Mouse (Mus musculus): ENCODE data around the gene Uck2. TPM values are rescaled to one million over a fixed set of nuclear protein-coding genes. Genes with fewer than 3 reads are reported as not detected.

The Uck2 gene
- 17.4 and 18.8 TPM in 2 replicates for polyA plus RNA-seq (2012; rRNA removed)

DNA sequence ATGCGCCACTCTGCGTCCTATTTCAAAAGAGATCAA lies at the start of gene Uck2:
Gene Uck2, minus strand, starts transcription at position 1 of the 36 bp plus-strand sequence.

DNA sequence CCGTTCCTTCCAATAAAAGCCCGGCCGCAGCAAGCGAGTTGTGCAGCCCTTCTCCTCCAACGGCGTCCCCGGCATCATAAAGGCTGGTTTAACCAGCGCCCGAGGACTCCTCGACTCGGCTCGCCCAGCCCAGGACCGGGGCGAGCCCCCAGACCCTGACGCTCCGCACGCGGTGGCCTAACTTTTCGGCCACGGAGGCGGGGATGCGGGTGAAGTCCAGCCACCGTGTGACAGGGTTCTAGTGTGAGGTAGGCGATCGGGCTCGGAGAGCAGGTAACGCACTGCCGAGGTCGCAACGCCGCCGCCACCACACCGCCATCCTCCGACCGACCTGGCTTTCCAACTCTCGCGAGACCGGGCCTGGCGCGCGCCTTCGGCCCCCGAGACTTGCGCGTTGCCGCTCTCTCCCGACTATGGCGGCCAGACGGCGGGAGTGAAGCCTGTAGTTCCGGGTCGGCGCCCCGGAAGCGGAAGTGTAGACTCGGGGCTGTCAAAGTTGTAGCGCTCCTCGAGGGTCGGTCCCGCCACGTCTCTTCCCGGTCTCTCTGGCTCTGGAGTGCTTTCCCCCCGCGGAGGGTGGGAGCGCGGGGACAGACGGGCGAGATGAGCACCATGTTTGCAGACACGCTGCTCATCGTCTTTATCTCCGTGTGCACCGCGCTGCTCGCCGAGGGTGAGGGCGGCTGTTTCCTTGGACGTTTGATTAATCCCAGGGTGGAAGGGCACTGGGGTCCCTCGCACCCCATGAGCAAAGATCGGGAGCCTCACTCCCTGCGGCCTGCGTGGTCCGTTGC lies 23.3 kb upstream of the Uck2 start, which contains the start of gene Tmco1:
Gene Tmco1, plus strand, starts transcription at position 118 of the 794 bp plus-strand sequence.

Other genes starting within 250 kb of the Uck2 start
- gene Tmco1, start 23.1 kb upstream of the Uck2 start, polyA plus RNA-seq (2012; rRNA removed) = 46.7 and 51.4 TPM in 2 replicates
- 27.2 and 31.4 TPM in 2 replicates for gene Aldh9a1, start 64.7 kb upstream of the Uck2 start, polyA plus RNA-seq (2012; rRNA removed)
- 275 and 307 TPM in 2 replicates for gene Mgst3, start 108.5 kb upstream of the Uck2 start, polyA plus RNA-seq (2012; rRNA removed)
- not detected in 2 replicates for gene Lrrc52, start 181.5 kb upstream of the Uck2 start, polyA plus RNA-seq (2012; rRNA removed)